Mouse (Mus musculus): ENCODE measurements around the gene Cox19. TPM values are rescaled to one million over a fixed set of nuclear protein-coding genes. Genes with fewer than 3 reads are reported as not detected.

Gene Cox19
- total RNA-seq, 4 experiments from 2014 or later = 59.2 to 62.6 (median 61.3) TPM

- DNase-seq (ENCODE audit: low spot score in 2 of 2) = no peak
Measured at GRCm38 (mm10) chr5:139297745-139298144, 53.5 kb downstream of the Cox19 start.

GRCm38 (mm10) chr5:139297092-139297491 is 54.1 kb downstream of the Cox19 start:
- no peak for DNase-seq (ENCODE audit: low spot score in 2 of 2)

GRCm38 (mm10) chr5:139294089-139294488 is 57.1 kb downstream of the Cox19 start:
- no peak for DNase-seq (ENCODE audit: low spot score in 2 of 2)

GRCm38 (mm10) chr5:139291811-139292560 is 59.2 kb downstream of the Cox19 start:
- peak in 1 of 2 experiments; percentile 4 for DNase-seq (ENCODE audit: low spot score in 2 of 2)

- peak in 1 of 2 experiments; percentile 4 for DNase-seq (ENCODE audit: low spot score in 2 of 2)
Measured at GRCm38 (mm10) chr5:139290467-139291259, 60.6 kb downstream of the Cox19 start.

GRCm38 (mm10) chr5:139288591-139288990 is 62.6 kb downstream of the Cox19 start:
- DNase-seq (ENCODE audit: low spot score in 2 of 2) = no peak

- no peak for DNase-seq (ENCODE audit: low spot score in 2 of 2)
Measured at GRCm38 (mm10) chr5:139287787-139288186, 63.4 kb downstream of the Cox19 start.

- DNase-seq (ENCODE audit: low spot score in 2 of 2) = no peak
Measured at GRCm38 (mm10) chr5:139287099-139287498, 64.1 kb downstream of the Cox19 start.

Small RNAs within 50 kb of the gene (microRNA-seq; reads per million reads assigned to microRNA genes)
- 232 to 372 reads per million in 2 experiments for gene Mir339

Other genes starting within 250 kb of the Cox19 start
- gene Prkar1b, start 201.4 kb downstream of the Cox19 start, total RNA-seq (2022) = 100 to 1,000 TPM; 670 to 720 (median 701) TPM
- 1 to 10 TPM; 6.0 to 8.9 (median 6.9) TPM for gene Dnaaf5, start 201.2 kb downstream of the Cox19 start, total RNA-seq (2022)
- gene Sun1, start 150.8 kb downstream of the Cox19 start, total RNA-seq (2022) = 100 to 1,000 TPM; 127 to 146 (median 132) TPM
- 10 to 100 TPM; 56.1 to 59.8 (median 57.6) TPM for gene Get4, start 99.1 kb downstream of the Cox19 start, total RNA-seq (2022)
- 100 to 1,000 TPM; 207 to 227 (median 217) TPM for gene Adap1, start 25.8 kb downstream of the Cox19 start, total RNA-seq (2022)
- gene Cyp2w1, start 1.2 kb upstream of the Cox19 start, total RNA-seq (2022) = not detected
- gene Gpr146, start 26.3 kb upstream of the Cox19 start, total RNA-seq (2022) = 10 to 100 TPM; 15.9 to 17.1 (median 16.4) TPM
- gene C130050O18Rik, start 53.9 kb upstream of the Cox19 start, total RNA-seq (2022) = 1 to 10 TPM in 1 of 4 experiments, under 1 TPM in 3; 0.32 to 1.5 (median 0.70) TPM
- gene Gper1, start 71.7 kb upstream of the Cox19 start, total RNA-seq (2022) = 1 to 10 TPM; 2.5 to 3.7 (median 3.3) TPM
- gene 3110082I17Rik, start 109.1 kb upstream of the Cox19 start, total RNA-seq (2022) = 10 to 100 TPM; 12.6 to 16.6 (median 15.2) TPM
- gene Zfand2a, start 133.1 kb upstream of the Cox19 start, total RNA-seq (2022) = 10 to 100 TPM; 45.5 to 52.6 (median 50.4) TPM
- gene Uncx, start 192.1 kb upstream of the Cox19 start, total RNA-seq (2022) = under 1 TPM in 3 of 4 experiments, not detected in 1; 0.14 to 0.74 (median 0.14) TPM